Mouse (Mus musculus): Measurements from ENCODE around the gene Mrpl54. TPM values are rescaled to one million over a fixed set of nuclear protein-coding genes. Genes with fewer than 3 reads are reported as not detected.
A peak's percentile ranks its signal among the peaks of the same experiment; 100 is the strongest.

Gene Mrpl54
- polyA plus RNA-seq, 1 experiment from 2014 or later, result 217 TPM

DNA sequence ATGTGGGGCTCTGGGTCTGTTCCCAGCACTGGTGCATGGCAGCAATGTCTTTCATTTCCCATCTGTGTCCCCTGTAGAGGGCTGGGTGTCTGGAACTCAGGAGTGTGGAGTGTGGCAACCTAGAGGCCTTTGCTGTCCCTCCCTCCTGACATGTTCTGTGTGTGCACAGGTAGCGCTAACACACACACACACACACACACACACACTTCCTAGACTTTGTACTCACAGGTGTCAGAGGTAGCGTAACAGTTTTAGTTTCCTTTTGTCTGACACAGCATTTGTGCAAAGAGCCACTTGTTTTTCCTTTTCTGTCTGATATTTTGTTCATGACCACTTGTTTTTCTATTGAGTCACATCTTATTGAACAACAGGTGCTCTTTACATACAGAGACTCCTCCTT lies 18.9 kb downstream of the Mrpl54 start:
- peaks cover 49% of the 10 kb centered on the region for H3K4me1 ChIP-seq
- no peaks in the 10 kb centered on the region for H3K9me3 ChIP-seq
- DNase-seq (ENCODE audit: extremely low spot score, low spot score), result no peak
- no peak overlapping the region for H3K27ac ChIP-seq
- H3K4me3 ChIP-seq, result no peak overlapping the region
- WGBS, result 91% methylated on average over 2 of the region's 2 CpGs
- peaks cover 68% of the 10 kb centered on the region for H3K27me3 ChIP-seq (ENCODE audit: poor library complexity, severe bottlenecking)
- H3K36me3 ChIP-seq (replicated peaks), result no peaks in the 10 kb centered on the region

DNA sequence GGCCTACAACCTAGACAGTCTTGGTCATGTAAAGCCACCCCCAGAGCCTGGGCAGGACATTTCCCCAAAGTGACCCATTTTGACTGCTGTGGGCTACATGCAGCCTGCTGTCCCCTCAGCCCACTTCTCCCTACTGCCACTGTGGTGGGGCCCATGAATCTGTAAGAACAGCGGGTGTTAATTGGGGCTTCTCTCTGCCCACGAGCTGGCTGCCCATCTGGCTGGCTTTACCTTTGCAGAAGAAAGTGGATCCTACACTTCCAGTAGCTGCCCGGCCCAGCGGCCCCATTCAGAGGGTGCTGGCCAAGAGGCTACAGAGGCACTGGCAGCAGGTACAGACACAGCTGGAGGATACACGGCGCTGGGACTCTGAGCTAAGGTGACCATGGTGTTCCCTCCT lies 21.6 kb downstream of the Mrpl54 start:
- Histone ChIP-seq H3K27me3 (ENCODE audit: poor library complexity, severe bottlenecking) (peaks cover 67% of the 10 kb centered on the region), H3K36me3 (replicated peaks) (no peaks in the 10 kb centered on the region), H3K9me3 (no peaks in the 10 kb centered on the region), H3K27ac (peak overlapping the region; percentile 76), H3K4me3 (no peak overlapping the region), H3K4me1 (peaks cover 40% of the 10 kb centered on the region)
- 93% methylated on average over 6 of the region's 6 CpGs for WGBS
- DNase-seq (ENCODE audit: extremely low spot score, low spot score), result no peak

DNA sequence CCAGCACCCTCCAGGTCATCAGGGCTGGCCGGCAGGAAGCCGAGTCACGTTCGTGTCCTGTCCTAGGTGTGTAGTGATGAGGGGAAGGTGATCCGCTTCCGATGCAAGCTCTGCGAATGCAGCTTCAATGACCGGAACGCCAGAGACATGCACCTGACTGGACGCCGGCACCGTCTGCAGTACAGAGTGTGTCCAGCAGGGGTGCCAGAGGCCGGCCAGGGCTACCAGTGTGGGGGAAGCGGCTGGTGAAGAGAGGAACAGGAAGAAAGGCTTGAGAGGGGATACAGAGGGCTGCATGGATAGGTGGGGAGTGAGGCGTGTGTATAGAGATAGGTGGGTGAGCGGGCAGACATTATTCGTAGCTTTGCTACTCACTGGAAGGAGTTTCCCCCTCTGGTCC lies 22.1 kb downstream of the Mrpl54 start:
- 10% methylated on average over 17 of the region's 17 CpGs for WGBS
- Histone ChIP-seq H3K27ac (peak overlapping the region; percentile 76), H3K27me3 (ENCODE audit: poor library complexity, severe bottlenecking) (peaks cover 73% of the 10 kb centered on the region), H3K4me1 (peaks cover 40% of the 10 kb centered on the region), H3K4me3 (peak overlapping the region; percentile 10; the same call in 1 of the 2 replicates), H3K36me3 (replicated peaks) (no peaks in the 10 kb centered on the region), H3K9me3 (no peaks in the 10 kb centered on the region)
- DNase-seq (ENCODE audit: extremely low spot score, low spot score), result peak; percentile 83

DNA sequence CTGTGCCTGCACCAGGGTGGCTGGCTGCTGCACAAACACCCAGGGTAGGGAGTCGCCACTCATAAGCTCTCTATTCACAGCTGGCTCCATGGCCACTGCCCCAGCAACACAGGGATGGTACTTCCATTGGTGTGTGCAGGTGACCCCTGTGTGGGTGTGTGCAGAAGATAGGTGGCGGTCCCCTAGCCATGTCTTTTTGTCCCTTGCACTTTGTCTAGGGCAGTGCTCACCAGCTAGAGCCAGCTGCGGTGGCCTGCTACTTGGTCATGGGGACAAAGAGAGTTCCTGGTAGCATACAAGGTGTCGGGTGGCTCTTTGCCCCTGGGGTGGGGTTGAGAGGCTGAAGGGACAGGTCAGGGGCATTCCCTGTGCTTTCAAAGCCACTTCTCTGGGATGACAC lies 22.6 kb downstream of the Mrpl54 start:
- H3K4me1 ChIP-seq, result peaks cover 40% of the 10 kb centered on the region
- peaks cover 77% of the 10 kb centered on the region for H3K27me3 ChIP-seq (ENCODE audit: poor library complexity, severe bottlenecking)
- WGBS, result 78% methylated on average over 4 of the region's 4 CpGs
- H3K4me3 ChIP-seq, result peak overlapping the region; percentile 10; the same call in 1 of the 2 replicates
- H3K36me3 ChIP-seq (replicated peaks), result no peaks in the 10 kb centered on the region
- peak overlapping the region; percentile 76 for H3K27ac ChIP-seq
- no peaks in the 10 kb centered on the region for H3K9me3 ChIP-seq
- no peak for DNase-seq (ENCODE audit: extremely low spot score, low spot score)

DNA sequence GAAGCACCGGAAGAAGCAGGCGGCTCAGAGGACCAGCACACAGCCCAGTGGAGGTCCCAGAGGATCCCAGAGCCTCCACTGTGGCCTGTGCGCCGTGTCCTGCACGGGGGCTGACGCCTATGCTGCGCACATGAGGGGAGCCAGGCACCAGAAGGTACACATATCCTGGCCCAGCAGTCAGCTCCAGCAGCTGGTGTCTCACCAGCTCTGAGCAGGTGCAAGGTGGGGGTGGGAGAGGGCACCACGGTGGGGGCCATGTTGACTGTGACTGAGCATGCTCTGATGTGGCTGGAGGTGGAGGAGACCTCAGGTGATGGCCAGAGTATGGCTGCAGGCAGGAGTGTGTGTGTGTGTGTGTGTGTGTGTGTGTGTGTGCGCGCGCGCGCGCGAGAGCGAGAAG lies 24.7 kb downstream of the Mrpl54 start:
- 90% methylated on average over 16 of the region's 16 CpGs for WGBS
- H3K36me3 ChIP-seq (replicated peaks), result no peaks in the 10 kb centered on the region
- H3K4me1 ChIP-seq, result peaks cover 50% of the 10 kb centered on the region
- peaks cover 96% of the 10 kb centered on the region for H3K27me3 ChIP-seq (ENCODE audit: poor library complexity, severe bottlenecking)
- H3K9me3 ChIP-seq, result no peaks in the 10 kb centered on the region
- H3K27ac ChIP-seq, result no peak overlapping the region
- no peak for DNase-seq (ENCODE audit: extremely low spot score, low spot score)
- H3K4me3 ChIP-seq, result no peak overlapping the region

DNA sequence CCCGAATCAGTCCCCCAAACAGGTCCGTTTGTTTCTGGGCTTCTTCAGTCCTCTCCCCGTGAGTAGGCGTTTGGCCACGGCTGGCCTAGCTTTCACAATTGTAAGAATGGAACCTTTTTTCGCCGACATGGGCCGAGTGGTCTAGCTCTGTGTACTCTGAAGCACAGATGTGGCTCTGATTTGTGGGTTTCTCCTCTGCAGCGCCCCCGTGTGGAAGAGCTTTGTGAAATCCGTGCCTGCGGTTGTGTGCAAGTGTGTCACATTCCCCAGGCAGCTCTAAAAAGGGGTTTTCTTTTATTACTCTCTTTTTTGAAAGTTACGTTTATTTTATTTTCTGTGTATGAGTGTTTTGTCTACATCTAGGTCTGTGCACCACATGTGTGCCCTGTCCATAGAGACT lies 25.9 kb downstream of the Mrpl54 start:
- no peak overlapping the region for H3K4me3 ChIP-seq
- H3K4me1 ChIP-seq, result peaks cover 49% of the 10 kb centered on the region
- no peaks in the 10 kb centered on the region for H3K36me3 ChIP-seq (replicated peaks)
- peak; percentile 69 for DNase-seq (ENCODE audit: extremely low spot score, low spot score)
- H3K27me3 ChIP-seq (ENCODE audit: poor library complexity, severe bottlenecking), result peaks cover 96% of the 10 kb centered on the region
- no peaks in the 10 kb centered on the region for H3K9me3 ChIP-seq
- H3K27ac ChIP-seq, result no peak overlapping the region
- WGBS, result 22% methylated on average over 13 of the region's 13 CpGs

DNA sequence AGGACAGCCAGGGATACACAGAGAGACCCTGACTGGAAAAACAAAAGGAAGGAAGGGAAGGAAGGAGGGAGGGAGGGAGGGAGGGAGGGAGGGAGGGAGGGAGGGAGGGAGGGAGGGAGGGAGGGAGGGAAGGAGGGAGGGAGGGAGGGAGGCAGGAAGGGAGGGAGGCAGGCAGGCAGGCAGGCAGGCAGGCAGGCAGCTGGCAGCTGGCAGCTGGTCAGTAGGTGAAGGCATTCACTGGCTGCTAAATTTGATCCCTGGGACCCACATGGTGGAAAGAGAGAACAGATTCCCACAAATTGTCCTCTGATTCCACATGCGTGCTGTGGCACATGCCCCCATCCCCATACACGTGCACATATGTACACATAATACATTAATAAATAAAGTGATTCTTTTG lies 28.1 kb downstream of the Mrpl54 start:
- H3K9me3 ChIP-seq, result no peaks in the 10 kb centered on the region
- no peak overlapping the region for H3K27ac ChIP-seq
- no peak overlapping the region for H3K4me3 ChIP-seq
- H3K27me3 ChIP-seq (ENCODE audit: poor library complexity, severe bottlenecking), result peaks cover 74% of the 10 kb centered on the region
- no peaks in the 10 kb centered on the region for H3K36me3 ChIP-seq (replicated peaks)
- 89% methylated on average over 2 of the region's 2 CpGs for WGBS
- peaks cover 39% of the 10 kb centered on the region for H3K4me1 ChIP-seq
- no peak for DNase-seq (ENCODE audit: extremely low spot score, low spot score)

DNA sequence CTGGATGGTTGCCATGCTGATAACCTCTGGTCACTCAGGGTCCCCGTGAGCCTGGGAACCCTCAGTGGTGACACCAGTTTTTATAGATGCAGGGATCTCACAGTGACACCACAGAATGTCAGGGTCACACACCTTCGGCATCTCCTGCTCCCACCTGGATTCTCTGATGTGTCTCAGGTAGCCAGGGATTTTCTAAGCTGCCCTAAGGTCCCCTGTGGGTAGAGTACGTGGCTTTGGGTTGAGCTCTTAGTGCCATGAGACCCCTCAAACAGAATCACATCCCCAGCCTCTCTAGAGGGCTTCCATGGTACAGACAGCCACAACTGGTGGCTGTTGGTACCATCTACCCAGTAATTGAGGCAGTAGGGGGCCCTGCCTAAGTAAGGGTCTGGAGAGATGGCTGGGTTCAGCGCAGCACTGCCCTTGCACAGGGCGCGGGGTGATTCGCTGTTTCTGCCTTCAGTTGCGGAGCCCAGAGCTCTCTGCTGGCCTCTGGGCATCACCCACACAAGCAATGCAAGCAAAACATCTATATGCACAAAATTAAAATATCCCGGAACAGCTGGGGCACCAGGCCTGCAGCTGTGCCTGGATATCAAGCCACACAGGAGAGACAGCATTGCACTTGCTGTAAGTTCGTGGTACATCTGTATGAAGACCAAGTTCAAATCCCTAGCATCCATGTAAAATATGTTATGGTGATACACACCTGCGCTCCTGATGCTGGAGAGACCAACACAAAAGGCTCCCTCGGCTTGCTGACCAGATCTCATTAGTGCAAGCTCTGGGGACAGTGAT lies 30.1 kb downstream of the Mrpl54 start:
- DNase-seq (ENCODE audit: extremely low spot score, low spot score), result no peak
- Histone ChIP-seq H3K4me3 (no peak overlapping the region), H3K36me3 (replicated peaks) (no peaks in the 10 kb centered on the region), H3K4me1 (peaks cover 53% of the 10 kb centered on the region), H3K27me3 (ENCODE audit: poor library complexity, severe bottlenecking) (peaks cover 67% of the 10 kb centered on the region), H3K9me3 (no peaks in the 10 kb centered on the region), H3K27ac (no peak overlapping the region)
- 88% methylated on average over 12 of the region's 12 CpGs for WGBS

DNA sequence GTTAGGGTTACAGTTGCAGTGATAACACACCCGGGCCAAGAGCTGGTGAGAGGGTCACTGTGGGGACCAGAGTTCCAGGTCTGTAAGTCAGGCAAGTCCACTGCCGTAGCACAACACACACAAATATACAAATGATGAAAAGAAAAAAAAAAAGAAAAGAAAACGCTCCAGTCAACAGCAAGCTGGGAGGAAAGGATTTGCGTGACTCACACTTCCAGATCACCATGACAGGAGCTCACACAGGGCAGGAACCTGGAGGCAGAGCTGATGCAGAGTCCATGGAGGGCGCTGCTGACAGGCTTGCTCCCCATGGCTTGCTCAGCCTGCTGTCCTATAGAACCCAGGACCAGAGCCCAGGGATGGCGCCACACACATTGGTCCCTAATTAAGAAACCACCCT lies 32.5 kb downstream of the Mrpl54 start:
- H3K36me3 ChIP-seq (replicated peaks), result no peaks in the 10 kb centered on the region
- H3K27me3 ChIP-seq (ENCODE audit: poor library complexity, severe bottlenecking), result peaks cover 68% of the 10 kb centered on the region
- WGBS, result 81% methylated on average over 6 of the region's 6 CpGs
- peaks cover 57% of the 10 kb centered on the region for H3K4me1 ChIP-seq
- H3K4me3 ChIP-seq, result peak overlapping the region; percentile 87
- no peak overlapping the region for H3K27ac ChIP-seq
- no peak for DNase-seq (ENCODE audit: extremely low spot score, low spot score)
- no peaks in the 10 kb centered on the region for H3K9me3 ChIP-seq

DNA sequence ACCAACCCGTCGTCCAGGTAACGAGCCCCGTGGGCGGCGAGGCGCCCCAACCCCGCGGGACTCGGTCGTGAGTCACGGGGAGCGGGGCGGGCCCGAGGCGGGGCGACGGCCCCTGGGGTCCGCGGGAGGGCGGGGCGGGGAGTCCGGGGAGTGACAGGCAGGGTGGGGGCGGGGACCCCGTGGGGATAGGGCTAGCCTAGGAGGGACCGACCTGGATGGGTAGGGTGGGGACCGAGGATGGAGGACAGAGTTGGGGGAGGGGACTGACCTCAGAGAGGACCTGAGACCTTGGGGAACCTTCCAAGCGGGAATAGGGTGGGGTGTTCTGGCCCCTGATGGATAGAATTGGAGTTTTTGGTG lies 33.5 kb downstream of the Mrpl54 start:
- peak overlapping the region; percentile 87 for H3K4me3 ChIP-seq
- H3K27ac ChIP-seq, result peak overlapping the region; percentile 92
- WGBS, result under 1% methylated on average over 28 of the region's 28 CpGs
- H3K9me3 ChIP-seq, result no peaks in the 10 kb centered on the region
- H3K4me1 ChIP-seq, result peaks cover 55% of the 10 kb centered on the region
- peaks cover 68% of the 10 kb centered on the region for H3K27me3 ChIP-seq (ENCODE audit: poor library complexity, severe bottlenecking)
- no peaks in the 10 kb centered on the region for H3K36me3 ChIP-seq (replicated peaks)
- no peak for DNase-seq (ENCODE audit: extremely low spot score, low spot score)

DNA sequence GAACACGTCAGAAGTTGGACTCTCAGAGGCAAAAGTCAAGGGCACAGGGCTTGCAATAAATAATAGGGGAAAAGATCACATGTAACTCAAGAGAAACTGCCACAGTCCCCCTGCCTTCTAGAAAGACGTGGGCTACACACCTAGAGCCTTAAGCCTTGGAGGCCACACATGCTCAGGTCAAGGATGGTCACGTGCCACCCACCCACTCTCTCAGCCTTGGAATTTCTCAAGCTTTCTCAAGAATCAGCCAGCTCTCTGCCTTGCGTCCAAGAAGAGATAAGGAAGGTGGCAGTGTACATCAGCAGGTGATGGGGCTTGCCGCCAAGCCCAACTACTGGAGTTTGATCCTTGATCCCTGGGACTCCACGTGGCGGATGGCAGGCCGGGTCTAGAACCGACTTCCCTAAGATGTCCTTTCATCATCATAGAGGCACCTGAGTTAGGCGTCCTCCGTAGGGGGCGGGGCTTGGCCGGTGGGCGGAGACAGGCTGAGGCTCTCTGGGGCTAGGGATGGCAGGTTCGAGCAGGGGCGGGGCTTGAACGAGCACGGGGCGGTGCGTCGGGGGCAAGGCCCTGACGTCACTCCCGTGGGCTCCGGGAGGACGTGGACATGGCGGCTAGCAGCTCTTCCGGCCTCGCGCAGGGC lies 34.0 kb downstream of the Mrpl54 start, which contains the start of gene Zfr2:
Gene Zfr2, plus strand, starts transcription at position 576 of the 646 bp plus-strand sequence.
- H3K27me3 ChIP-seq (ENCODE audit: poor library complexity, severe bottlenecking), result peaks cover 67% of the 10 kb centered on the region
- WGBS, result 10% methylated on average over 29 of the region's 29 CpGs

DNA sequence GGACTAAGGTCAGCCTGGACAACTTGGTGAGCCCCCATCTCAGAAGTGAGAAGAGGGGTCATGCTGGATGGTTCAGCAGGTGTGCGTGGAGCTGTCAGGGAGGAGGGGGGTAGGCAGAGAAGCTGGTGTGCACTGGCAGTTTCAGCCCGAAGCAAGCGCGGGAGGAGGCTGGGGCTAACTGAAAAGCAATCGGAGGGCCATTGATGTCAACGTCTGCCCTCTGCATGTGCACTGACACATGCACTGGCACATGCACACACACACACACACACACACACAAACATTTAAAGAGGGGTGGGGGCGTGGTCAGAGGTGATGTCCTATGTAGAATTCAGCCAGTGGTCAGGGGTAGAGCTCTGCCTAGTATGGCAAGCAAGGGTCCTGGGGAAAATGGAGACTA lies 35.3 kb downstream of the Mrpl54 start:
- H3K27ac ChIP-seq, result peak overlapping the region; percentile 48; the same call in 1 of the 2 replicates
- H3K4me3 ChIP-seq, result peak overlapping the region; percentile 57
- H3K4me1 ChIP-seq, result peaks cover 40% of the 10 kb centered on the region
- H3K27me3 ChIP-seq (ENCODE audit: poor library complexity, severe bottlenecking), result peaks cover 55% of the 10 kb centered on the region
- H3K36me3 ChIP-seq (replicated peaks), result no peaks in the 10 kb centered on the region
- no peak for DNase-seq (ENCODE audit: extremely low spot score, low spot score)
- 53% methylated on average over 7 of the region's 7 CpGs for WGBS
- H3K9me3 ChIP-seq, result no peaks in the 10 kb centered on the region

More for the DNA sequence above, 34.0 kb downstream of the Mrpl54 start, which contains the start of gene Zfr2:
- Histone ChIP-seq H3K27ac (peak within 1 kb of the TSS; percentile 92), H3K9me3 (no peaks in the 10 kb centered on the region), H3K36me3 (replicated peaks) (no peaks in the 10 kb centered on the region), H3K4me3 (peak within 1 kb of the TSS; percentile 87), H3K4me1 (peaks cover 50% of the 10 kb centered on the region)
- peak; percentile 90 for DNase-seq (ENCODE audit: extremely low spot score, low spot score)

Data from forebrain, embryonic 10.5 days (tissue).